Mouse (Mus musculus) liver, embryonic 12.5 days (tissue): ENCODE results near the gene Gtf2h3. TPM values are rescaled to one million over a fixed set of nuclear protein-coding genes. Genes with fewer than 3 reads are reported as not detected.

Source experiments
- polyA plus RNA-seq: library from polyadenylated mRNA; unstranded; fragments of >200 nt; fragmentation: Nextera tagmentation; extraction: Ambion mirVana; gene quantifications from 2 replicates; pipeline ENCODE4 v1.2.1, GENCODE M21; 2016

The Gtf2h3 gene
- polyA plus RNA-seq, 1 experiment from 2014 or later = 43.3 TPM

Other genes starting within 250 kb of the Gtf2h3 start
- 91.0 and 104 TPM in 2 replicates for gene Cdk2ap1, start 216.1 kb upstream of the Gtf2h3 start, polyA plus RNA-seq
- 60.1 and 65.7 TPM in 2 replicates for gene Sbno1, start 153.1 kb upstream of the Gtf2h3 start, polyA plus RNA-seq
- 85.3 and 95.9 TPM in 2 replicates for gene Kmt5a, start 139.2 kb upstream of the Gtf2h3 start, polyA plus RNA-seq
- 9.4 and 11.5 TPM in 2 replicates for gene Rilpl2, start 100.8 kb upstream of the Gtf2h3 start, polyA plus RNA-seq
- 17.8 and 18.3 TPM in 2 replicates for gene Snrnp35, start 96.0 kb upstream of the Gtf2h3 start, polyA plus RNA-seq
- gene Rilpl1, start 47.7 kb upstream of the Gtf2h3 start, polyA plus RNA-seq = 4.5 and 4.9 TPM in 2 replicates
- gene Tmed2, start 38.4 kb upstream of the Gtf2h3 start, polyA plus RNA-seq = 394 and 403 TPM in 2 replicates
- 11.9 and 12.4 TPM in 2 replicates for gene Ddx55, start 26.3 kb upstream of the Gtf2h3 start, polyA plus RNA-seq
- gene Eif2b1, start within 50 bp of the Gtf2h3 start, polyA plus RNA-seq = 74.6 and 80.1 TPM in 2 replicates
- 21.2 and 25.5 TPM in 2 replicates for gene Atp6v0a2, start 49.4 kb downstream of the Gtf2h3 start, polyA plus RNA-seq
- 0.01 TPM in 2 replicates for gene Dnah10, start 145.9 kb downstream of the Gtf2h3 start, polyA plus RNA-seq